Mouse (Mus musculus): ENCODE data around the gene Sgsm2. TPM values are rescaled to one million over a fixed set of nuclear protein-coding genes. Genes with fewer than 3 reads are reported as not detected.

Gene Sgsm2
- polyA plus RNA-seq, 1 experiment from 2014 or later: 6.6 TPM

GRCm38 (mm10) chr11:74833536-74834358, 63.1 kb downstream of the Sgsm2 start:
- Histone ChIP-seq H3K27ac (ENCODE audit: low read length) (peak overlapping the region; percentile 97), H3K4me3 (ENCODE audit: low read length) (0 out of 2 replicates have a peak overlapping the region, but pooled peaks have one; percentile 90)

GRCm38 (mm10) chr11:74832503-74833143, 64.2 kb downstream of the Sgsm2 start:
- ATAC-seq (ENCODE audit: low FRiP score, low TSS enrichment): no peak
- no peaks in the 10 kb centered on the region for H3K27me3 ChIP-seq (ENCODE audit: insufficient read depth, low read length)
- peak overlapping the region; percentile 62 for H3K9ac ChIP-seq (replicated peaks; ENCODE audit: low read length)
- no peaks in the 10 kb centered on the region for H3K36me3 ChIP-seq (ENCODE audit: insufficient read depth, low read length)
- no peaks in the 10 kb centered on the region for H3K9me3 ChIP-seq (ENCODE audit: low read length)
- peak overlapping the region; percentile 97 for H3K27ac ChIP-seq (ENCODE audit: low read length)
- H3K4me1 ChIP-seq (ENCODE audit: insufficient read depth, low read length): peaks cover 44% of the 10 kb centered on the region
- WGBS: 1% methylated on average over 26 of the region's 26 CpGs
- peak overlapping the region; percentile 85 for H3K4me2 ChIP-seq (replicated peaks; ENCODE audit: low read depth, low read length)
- H3K4me3 ChIP-seq (ENCODE audit: low read length): peak overlapping the region; percentile 90

More at GRCm38 (mm10) chr11:74833536-74834358, 63.1 kb downstream of the Sgsm2 start:
- Histone ChIP-seq H3K9ac (replicated peaks; ENCODE audit: low read length) (peak overlapping the region; percentile 62; the same call in 1 of the 2 replicates), H3K9me3 (ENCODE audit: low read length) (no peaks in the 10 kb centered on the region), H3K27me3 (ENCODE audit: insufficient read depth, low read length) (no peaks in the 10 kb centered on the region), H3K4me2 (replicated peaks; ENCODE audit: low read depth, low read length) (peak overlapping the region; percentile 85), H3K36me3 (ENCODE audit: insufficient read depth, low read length) (no peaks in the 10 kb centered on the region), H3K4me1 (ENCODE audit: insufficient read depth, low read length) (peaks cover 43% of the 10 kb centered on the region)
- ATAC-seq (ENCODE audit: low FRiP score, low TSS enrichment): no peak
- 78% methylated on average over 8 of the region's 8 CpGs for WGBS

GRCm38 (mm10) chr11:74831606-74832451, 65.0 kb downstream of the Sgsm2 start:
- H3K4me2 ChIP-seq (replicated peaks; ENCODE audit: low read depth, low read length): peak overlapping the region; percentile 85
- H3K9me3 ChIP-seq (ENCODE audit: low read length): no peaks in the 10 kb centered on the region
- H3K27ac ChIP-seq (ENCODE audit: low read length): peak overlapping the region; percentile 97
- H3K4me3 ChIP-seq (ENCODE audit: low read length): peak overlapping the region; percentile 90
- WGBS: under 1% methylated on average over 61 of the region's 61 CpGs
- no peaks in the 10 kb centered on the region for H3K27me3 ChIP-seq (ENCODE audit: insufficient read depth, low read length)
- H3K36me3 ChIP-seq (ENCODE audit: insufficient read depth, low read length): no peaks in the 10 kb centered on the region
- H3K9ac ChIP-seq (replicated peaks; ENCODE audit: low read length): peak overlapping the region; percentile 89
- ATAC-seq (ENCODE audit: low FRiP score, low TSS enrichment): peak; percentile 82
- H3K4me1 ChIP-seq (ENCODE audit: insufficient read depth, low read length): peaks cover 37% of the 10 kb centered on the region

- Histone ChIP-seq H3K9me3 (ENCODE audit: low read length) (no peaks in the 10 kb centered on the region), H3K4me1 (ENCODE audit: insufficient read depth, low read length) (peaks cover 41% of the 10 kb centered on the region), H3K9ac (replicated peaks; ENCODE audit: low read length) (peak overlapping the region; percentile 89), H3K36me3 (ENCODE audit: insufficient read depth, low read length) (no peaks in the 10 kb centered on the region), H3K4me3 (ENCODE audit: low read length) (peak overlapping the region; percentile 90), H3K27me3 (ENCODE audit: insufficient read depth, low read length) (no peaks in the 10 kb centered on the region), H3K4me2 (replicated peaks; ENCODE audit: low read depth, low read length) (peak overlapping the region; percentile 85), H3K27ac (ENCODE audit: low read length) (peak overlapping the region; percentile 97)
- WGBS: 0% methylated on average over 35 of the region's 35 CpGs
- ATAC-seq (ENCODE audit: low FRiP score, low TSS enrichment): no peak
Measured at GRCm38 (mm10) chr11:74831191-74831605, 65.7 kb downstream of the Sgsm2 start.

- H3K9me3 ChIP-seq (ENCODE audit: low read length): no peaks in the 10 kb centered on the region
- peaks cover 45% of the 10 kb centered on the region for H3K4me1 ChIP-seq (ENCODE audit: insufficient read depth, low read length)
- under 1% methylated on average over 66 of the region's 70 CpGs for WGBS
- H3K9ac ChIP-seq (replicated peaks; ENCODE audit: low read length): peak within 1 kb of the TSS; percentile 89
- no peaks in the 10 kb centered on the region for H3K27me3 ChIP-seq (ENCODE audit: insufficient read depth, low read length)
- H3K36me3 ChIP-seq (ENCODE audit: insufficient read depth, low read length): no peaks in the 10 kb centered on the region
- peak within 1 kb of the TSS; percentile 97 for H3K27ac ChIP-seq (ENCODE audit: low read length)
- peak; percentile 92 for ATAC-seq (ENCODE audit: low FRiP score, low TSS enrichment)
- H3K4me3 ChIP-seq (ENCODE audit: low read length): peak within 1 kb of the TSS; percentile 90
- peak within 1 kb of the TSS; percentile 85 for H3K4me2 ChIP-seq (replicated peaks; ENCODE audit: low read depth, low read length)
Measured at GRCm38 (mm10) chr11:74830256-74831161, 66.4 kb downstream of the Sgsm2 start, which contains the start of gene Mnt. Mnt (plus strand) TSS chr11:74830920.

GRCm38 (mm10) chr11:74829812-74830211, 67.0 kb downstream of the Sgsm2 start:
- ATAC-seq (ENCODE audit: low FRiP score, low TSS enrichment): peak; percentile 40
- no peaks in the 10 kb centered on the region for H3K9me3 ChIP-seq (ENCODE audit: low read length)
- H3K27ac ChIP-seq (ENCODE audit: low read length): peak overlapping the region; percentile 84
- no peaks in the 10 kb centered on the region for H3K27me3 ChIP-seq (ENCODE audit: insufficient read depth, low read length)
- H3K4me2 ChIP-seq (replicated peaks; ENCODE audit: low read depth, low read length): peak overlapping the region; percentile 85
- peak overlapping the region; percentile 90 for H3K4me3 ChIP-seq (ENCODE audit: low read length)
- H3K4me1 ChIP-seq (ENCODE audit: insufficient read depth, low read length): peaks cover 42% of the 10 kb centered on the region
- peak overlapping the region; percentile 52 for H3K9ac ChIP-seq (replicated peaks; ENCODE audit: low read length)
- no peaks in the 10 kb centered on the region for H3K36me3 ChIP-seq (ENCODE audit: insufficient read depth, low read length)
- WGBS: 0% methylated on average over 20 of the region's 20 CpGs

GRCm38 (mm10) chr11:74828965-74829550, 67.8 kb downstream of the Sgsm2 start:
- H3K27ac ChIP-seq (ENCODE audit: low read length): peak overlapping the region; percentile 84
- H3K36me3 ChIP-seq (ENCODE audit: insufficient read depth, low read length): peaks cover 4% of the 10 kb centered on the region; the same call in 1 of the 2 replicates
- peaks cover 34% of the 10 kb centered on the region for H3K4me1 ChIP-seq (ENCODE audit: insufficient read depth, low read length)
- ATAC-seq (ENCODE audit: low FRiP score, low TSS enrichment): no peak
- WGBS: 13% methylated on average over 11 of the region's 11 CpGs
- peak overlapping the region; percentile 85 for H3K4me2 ChIP-seq (replicated peaks; ENCODE audit: low read depth, low read length)
- no peaks in the 10 kb centered on the region for H3K9me3 ChIP-seq (ENCODE audit: low read length)
- H3K27me3 ChIP-seq (ENCODE audit: insufficient read depth, low read length): no peaks in the 10 kb centered on the region
- H3K9ac ChIP-seq (replicated peaks; ENCODE audit: low read length): peak overlapping the region; percentile 52; the same call in 1 of the 2 replicates
- peak overlapping the region; percentile 90 for H3K4me3 ChIP-seq (ENCODE audit: low read length)

- WGBS: 37% methylated on average over 2 of the region's 2 CpGs
- Histone ChIP-seq H3K27me3 (ENCODE audit: insufficient read depth, low read length) (no peaks in the 10 kb centered on the region), H3K36me3 (ENCODE audit: insufficient read depth, low read length) (peaks cover 4% of the 10 kb centered on the region; the same call in 1 of the 2 replicates), H3K4me1 (ENCODE audit: insufficient read depth, low read length) (peaks cover 28% of the 10 kb centered on the region), H3K9ac (replicated peaks; ENCODE audit: low read length) (no peak overlapping the region), H3K9me3 (ENCODE audit: low read length) (no peaks in the 10 kb centered on the region), H3K4me2 (replicated peaks; ENCODE audit: low read depth, low read length) (no peak overlapping the region), H3K4me3 (ENCODE audit: low read length) (no peak overlapping the region), H3K27ac (ENCODE audit: low read length) (no peak overlapping the region)
- no peak for ATAC-seq (ENCODE audit: low FRiP score, low TSS enrichment)
Measured at GRCm38 (mm10) chr11:74828404-74828931, 68.4 kb downstream of the Sgsm2 start.
